ENCODE assay signal across 10 mouse cellular contexts in the genomic region with DNA sequence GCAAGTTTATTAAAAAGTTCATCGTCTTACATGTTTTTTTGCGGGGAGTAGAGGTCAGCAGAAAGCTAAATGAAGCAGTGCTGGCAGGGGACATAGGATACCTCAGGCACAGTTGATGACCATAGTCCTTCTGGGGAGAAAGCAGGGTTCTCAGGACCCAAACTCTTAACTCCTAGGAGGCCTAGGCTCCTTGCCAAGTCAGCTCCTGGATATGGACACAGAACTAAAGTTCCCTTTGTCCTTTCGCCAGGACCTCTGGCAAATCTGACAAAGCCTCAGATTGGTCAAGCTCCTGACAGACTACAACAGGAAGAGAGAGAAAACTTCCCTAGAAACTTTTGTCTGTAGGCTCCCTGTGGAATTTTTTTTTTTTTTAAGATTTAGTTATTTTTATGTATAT.
"Had no signal": no experiment of that assay in that cellular context is flagged by ENCODE, and none has a peak within 500 bp of the region (broad histone marks: within the 10 kb centered on the region; RNA-seq: fewer than 3 reads in every experiment).

No protein-coding gene starts in this region.

- DNase-seq: kidney, adult 18-20 months; liver, embryonic 13.5 days; lung, adult 2 months; lung, postnatal 36 days; thymus, postnatal 4 days had no signal

- H3K27ac ChIP-seq: limb, embryonic 10.5 days; midbrain, embryonic 15.5 days; neural tube, embryonic 12.5 days; stomach, postnatal 0 days had no signal

- H3K9ac ChIP-seq: liver, embryonic 13.5 days; midbrain, embryonic 15.5 days; neural tube, embryonic 12.5 days had no signal

- H3K4me2 ChIP-seq: liver, embryonic 13.5 days; midbrain, embryonic 15.5 days; neural tube, embryonic 12.5 days had no signal

- H3K27me3 ChIP-seq: liver, embryonic 13.5 days; midbrain, embryonic 15.5 days; neural tube, embryonic 12.5 days had no signal

- H3K36me3 ChIP-seq: midbrain, embryonic 15.5 days; neural tube, embryonic 12.5 days had no signal

- H3K4me3 ChIP-seq: limb, embryonic 10.5 days; liver, embryonic 13.5 days; midbrain, embryonic 15.5 days; neural tube, embryonic 12.5 days had no signal

- H3K9me3 ChIP-seq: limb, embryonic 10.5 days; liver, embryonic 13.5 days; midbrain, embryonic 15.5 days; neural tube, embryonic 12.5 days had no signal

- ATAC-seq: lung, postnatal 0 days; midbrain, embryonic 15.5 days had no signal
